Mouse (Mus musculus) thymus, postnatal 14 days (tissue): Measurements from ENCODE around the gene Anks1.

Source experiments
- DNase-seq: peaks from one replicate; pipeline ENCODE4 v3.0.0; 2021

Gene Anks1

GRCm38 (mm10) chr17:28063163-28063562 lies 154.1 kb downstream of the Anks1 start:
- no peak for DNase-seq

GRCm38 (mm10) chr17:28067303-28067702 lies 158.2 kb downstream of the Anks1 start:
- DNase-seq = no peak

- DNase-seq = no peak
Measured at GRCm38 (mm10) chr17:28069446-28069845, 160.3 kb downstream of the Anks1 start.

- no peak for DNase-seq
Measured at GRCm38 (mm10) chr17:28070256-28070655, 161.2 kb downstream of the Anks1 start.

GRCm38 (mm10) chr17:28072730-28073129 lies 163.6 kb downstream of the Anks1 start:
- no peak for DNase-seq

- DNase-seq = peak; percentile 68
Measured at GRCm38 (mm10) chr17:28074486-28074885, 165.4 kb downstream of the Anks1 start.

GRCm38 (mm10) chr17:28078028-28078427 lies 168.9 kb downstream of the Anks1 start:
- DNase-seq = no peak

- peak; percentile 94 for DNase-seq
Measured at GRCm38 (mm10) chr17:28079618-28080017, 170.5 kb downstream of the Anks1 start.

GRCm38 (mm10) chr17:28080045-28080816 lies 171.1 kb downstream of the Anks1 start, which contains the start of gene Tcp11:
Tcp11 (minus strand) TSS chr17:28080639.
- peak; percentile 90 for DNase-seq

- no peak for DNase-seq
Measured at GRCm38 (mm10) chr17:28080817-28081165, 171.7 kb downstream of the Anks1 start.

GRCm38 (mm10) chr17:28081385-28081784 lies 172.3 kb downstream of the Anks1 start:
- peak; percentile 55 for DNase-seq

GRCm38 (mm10) chr17:28081856-28082255 lies 172.8 kb downstream of the Anks1 start:
- no peak for DNase-seq

GRCm38 (mm10) chr17:28082863-28083262 lies 173.8 kb downstream of the Anks1 start:
- no peak for DNase-seq

GRCm38 (mm10) chr17:28084395-28084905 lies 175.3 kb downstream of the Anks1 start:
- no peak for DNase-seq

GRCm38 (mm10) chr17:28084964-28085363 lies 175.9 kb downstream of the Anks1 start:
- DNase-seq = peak; percentile 96

- no peak for DNase-seq
Measured at GRCm38 (mm10) chr17:28087430-28087829, 178.3 kb downstream of the Anks1 start.

- no peak for DNase-seq
Measured at GRCm38 (mm10) chr17:28088718-28089117, 179.6 kb downstream of the Anks1 start.

GRCm38 (mm10) chr17:28092297-28092696 lies 183.2 kb downstream of the Anks1 start:
- no peak for DNase-seq

- no peak for DNase-seq
Measured at GRCm38 (mm10) chr17:28093837-28094236, 184.7 kb downstream of the Anks1 start.

- DNase-seq = no peak
Measured at GRCm38 (mm10) chr17:28096418-28096817, 187.3 kb downstream of the Anks1 start.

- no peak for DNase-seq
Measured at GRCm38 (mm10) chr17:28097308-28097707, 188.2 kb downstream of the Anks1 start.

- no peak for DNase-seq
Measured at GRCm38 (mm10) chr17:28099086-28099485, 190.0 kb downstream of the Anks1 start.

GRCm38 (mm10) chr17:28100669-28101068 lies 191.6 kb downstream of the Anks1 start:
- DNase-seq = no peak

GRCm38 (mm10) chr17:28101284-28101887 lies 192.3 kb downstream of the Anks1 start:
- no peak for DNase-seq
